Mouse (Mus musculus) megakaryocyte, embryonic 14.5 days (primary cell): Measurements from ENCODE around the gene Ift81. TPM values are rescaled to one million over a fixed set of nuclear protein-coding genes. Genes with fewer than 3 reads are reported as not detected.

ENCODE experiments used
- H3K27me3 ChIP-seq: replicated peaks from 2 replicates; pipeline ENCODE3; 2012; ENCODE audit warnings: inconsistent platforms
- H3K36me3 ChIP-seq: replicated peaks from 2 replicates; pipeline ENCODE3; 2012; ENCODE audit warnings: low read length, inconsistent platforms, mixed read lengths
- H3K4me1 ChIP-seq: 2 replicates; pipeline ENCODE4 v1.6.1; 2012; ENCODE audit warnings: inconsistent platforms
- H3K4me3 ChIP-seq: replicated peaks from 2 replicates; pipeline ENCODE3; 2012; ENCODE audit warnings: moderate library complexity, mild to moderate bottlenecking, inconsistent platforms
- H3K9me3 ChIP-seq: 2 replicates; pipeline ENCODE4 v1.6.1; 2012; ENCODE audit warnings: inconsistent platforms
- FLI1 ChIP-seq: IDR thresholded peaks from 2 replicates; pipeline ENCODE4 v1.6.1; 2012; ENCODE audit warnings: low read length, inconsistent platforms, mixed read lengths
- GATA1 ChIP-seq: IDR thresholded peaks from 3 replicates; pipeline ENCODE4 v1.6.1; 2012; ENCODE audit warnings: mixed read lengths, low read length, inconsistent platforms, borderline replicate concordance
- polyA plus RNA-seq: library from polyadenylated mRNA; stranded (reverse); fragments of >175 nt; gene quantifications from 2 replicates; pipeline ENCODE4 v1.2.3, GENCODE M21; 2012; ENCODE audit warnings: low replicate concordance; ENCODE audit not compliant: insufficient read depth

The Ift81 gene
- polyA plus RNA-seq, 1 experiment, result not detected

DNA sequence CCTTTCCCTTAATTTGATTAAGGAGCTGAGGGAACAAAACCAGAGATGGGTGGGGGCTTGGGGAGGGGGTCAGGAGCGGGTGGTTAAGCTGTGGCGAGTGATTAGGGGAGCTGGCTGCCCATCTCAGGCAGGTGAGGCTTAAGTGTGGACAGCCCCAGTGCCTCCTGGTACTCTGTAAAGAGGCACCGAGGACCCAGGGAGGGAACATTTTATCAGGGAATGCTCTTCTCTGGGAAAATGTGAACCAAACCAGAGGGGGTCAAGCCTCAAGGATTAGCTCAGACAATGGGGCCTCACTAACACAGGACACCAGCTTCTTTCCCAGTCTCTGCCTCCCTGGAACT is 93.2 kb downstream of the Ift81 start:
- Histone ChIP-seq H3K27me3 (peaks cover 73% of the 10 kb centered on the region), H3K36me3 (no peaks in the 10 kb centered on the region), H3K9me3 (no peaks in the 10 kb centered on the region), H3K4me3 (no peak overlapping the region), H3K4me1 (peaks cover 3% of the 10 kb centered on the region)
- TF ChIP-seq FLI1, result no peak
- TF ChIP-seq GATA1, result no peak

- TF ChIP-seq GATA1 (no peak), FLI1 (no peak)
- H3K4me3 ChIP-seq, result no peak overlapping the region
- H3K9me3 ChIP-seq, result no peaks in the 10 kb centered on the region
- peaks cover 4% of the 10 kb centered on the region for H3K4me1 ChIP-seq
- H3K27me3 ChIP-seq, result peaks cover 72% of the 10 kb centered on the region
- no peaks in the 10 kb centered on the region for H3K36me3 ChIP-seq
Measured at GRCm38 (mm10) chr5:122520254-122521129, 93.8 kb downstream of the Ift81 start.

- Histone ChIP-seq H3K4me1 (peaks cover 7% of the 10 kb centered on the region), H3K27me3 (peaks cover 67% of the 10 kb centered on the region), H3K9me3 (no peaks in the 10 kb centered on the region), H3K4me3 (no peak overlapping the region), H3K36me3 (no peaks in the 10 kb centered on the region)
- no peak for TF ChIP-seq FLI1
- TF ChIP-seq GATA1, result no peak
Measured at GRCm38 (mm10) chr5:122519043-122519660, 95.2 kb downstream of the Ift81 start.

- Histone ChIP-seq H3K4me1 (peaks cover 9% of the 10 kb centered on the region), H3K4me3 (no peak overlapping the region), H3K36me3 (no peaks in the 10 kb centered on the region), H3K27me3 (peaks cover 64% of the 10 kb centered on the region), H3K9me3 (0 out of 2 replicates have a peak, but pooled peaks cover 3% of the 10 kb centered on the region)
- TF ChIP-seq GATA1, result no peak
- no peak for TF ChIP-seq FLI1
Measured at GRCm38 (mm10) chr5:122518247-122518646, 96.1 kb downstream of the Ift81 start.

DNA sequence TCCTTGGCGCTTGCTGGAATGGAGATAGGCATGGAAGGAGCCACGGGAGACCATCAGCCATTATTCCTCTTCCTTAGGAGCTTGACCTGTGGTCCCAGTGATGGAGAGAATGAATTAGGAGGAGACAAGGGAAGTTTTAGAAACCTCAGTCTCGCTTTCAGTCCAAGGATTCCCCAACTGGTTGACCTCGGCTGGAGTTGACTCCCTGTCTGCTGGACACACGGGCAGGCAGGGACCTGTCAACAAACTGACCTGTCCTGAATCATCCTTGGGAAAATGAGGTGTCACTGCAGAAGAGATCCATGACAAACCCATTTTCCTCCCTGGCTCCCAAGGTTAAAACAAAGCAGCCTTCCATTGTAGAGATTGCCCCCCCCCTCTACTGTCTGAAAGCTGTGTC is 97.4 kb downstream of the Ift81 start:
- H3K4me1 ChIP-seq, result peaks cover 9% of the 10 kb centered on the region
- H3K9me3 ChIP-seq, result 0 out of 2 replicates have a peak, but pooled peaks cover 3% of the 10 kb centered on the region
- H3K36me3 ChIP-seq, result no peaks in the 10 kb centered on the region
- H3K4me3 ChIP-seq, result no peak overlapping the region
- TF ChIP-seq GATA1 (no peak), FLI1 (no peak)
- peaks cover 67% of the 10 kb centered on the region for H3K27me3 ChIP-seq

DNA sequence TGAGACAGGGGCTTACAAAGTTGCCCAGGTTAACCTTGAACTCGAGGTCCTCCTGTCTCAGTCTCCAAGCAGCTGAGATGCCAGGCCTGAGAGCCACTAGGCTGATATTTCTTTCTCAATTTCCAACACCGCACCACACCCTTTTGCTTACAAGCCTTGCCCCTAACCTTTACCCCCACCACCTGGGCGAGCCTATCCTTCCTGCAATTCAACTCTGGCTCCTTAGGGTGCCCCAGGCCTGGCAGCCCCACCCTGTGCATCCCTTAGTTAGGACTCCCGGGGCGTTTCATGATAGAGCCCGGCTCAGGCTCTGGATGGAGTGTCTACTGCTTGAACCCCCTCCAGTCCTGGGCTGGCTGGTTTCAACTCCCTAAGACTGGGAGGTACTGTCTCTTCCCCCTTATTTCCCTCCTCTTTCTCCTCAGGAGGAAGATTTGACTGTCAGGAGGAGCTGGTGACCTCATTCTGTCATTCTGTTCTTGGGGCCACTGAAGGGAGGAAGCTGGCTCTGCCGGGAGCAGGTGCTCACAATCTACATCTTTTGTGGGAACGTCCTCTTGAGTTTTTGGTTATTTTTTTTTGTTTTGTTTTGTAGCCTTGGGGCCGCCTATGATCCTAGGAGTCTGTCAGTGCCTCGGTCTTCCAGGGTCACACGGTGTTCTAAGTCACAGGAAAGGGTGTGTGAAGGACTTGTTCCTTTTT is 98.1 kb downstream of the Ift81 start:
- Histone ChIP-seq H3K9me3 (0 out of 2 replicates have a peak, but pooled peaks cover 3% of the 10 kb centered on the region), H3K4me3 (no peak overlapping the region), H3K36me3 (no peaks in the 10 kb centered on the region), H3K4me1 (peaks cover 15% of the 10 kb centered on the region), H3K27me3 (peaks cover 73% of the 10 kb centered on the region)
- TF ChIP-seq GATA1 (no peak), FLI1 (no peak)

- no peak for TF ChIP-seq GATA1
- Histone ChIP-seq H3K4me3 (no peak overlapping the region), H3K27me3 (peaks cover 68% of the 10 kb centered on the region), H3K4me1 (peaks cover 19% of the 10 kb centered on the region), H3K36me3 (no peaks in the 10 kb centered on the region), H3K9me3 (0 out of 2 replicates have a peak, but pooled peaks cover 3% of the 10 kb centered on the region)
Measured at GRCm38 (mm10) chr5:122514127-122514521, 100.2 kb downstream of the Ift81 start.

DNA sequence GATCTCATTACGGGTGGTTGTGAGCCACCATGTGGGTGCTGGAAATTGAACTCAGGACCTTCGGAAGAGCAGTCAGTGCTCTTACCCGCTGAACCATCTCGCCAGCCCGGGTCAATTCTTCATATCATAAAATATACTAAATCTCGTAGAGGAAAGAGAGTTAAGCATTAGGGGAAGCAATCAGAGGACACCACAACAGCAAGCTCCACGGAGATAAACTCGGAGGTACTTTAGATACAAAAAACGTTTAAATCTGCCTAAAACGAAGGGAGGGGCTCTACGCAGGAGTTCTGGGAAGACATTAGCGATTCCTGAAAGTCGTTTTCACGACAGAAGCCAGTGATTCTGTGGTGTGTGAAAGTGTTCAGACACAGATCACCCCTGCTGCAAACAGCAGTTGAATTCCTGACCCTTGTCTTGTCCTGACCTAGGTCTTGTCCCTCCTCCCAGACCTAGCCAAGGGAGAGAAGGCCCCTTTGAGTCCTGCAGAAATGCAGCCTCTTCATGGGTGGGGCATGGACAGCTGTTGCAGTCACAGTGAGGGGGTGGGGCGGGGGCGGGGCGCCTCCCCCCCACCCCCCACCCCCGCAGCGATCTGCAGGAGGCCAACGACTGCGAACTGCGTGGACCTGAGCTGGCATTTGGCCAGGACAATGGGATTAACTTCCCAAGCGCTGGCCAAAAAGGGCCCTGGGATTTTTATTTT is 100.7 kb downstream of the Ift81 start:
- TF ChIP-seq GATA1 (no peak), FLI1 (no peak)
- Histone ChIP-seq H3K9me3 (0 out of 2 replicates have a peak, but pooled peaks cover 3% of the 10 kb centered on the region), H3K4me1 (peaks cover 19% of the 10 kb centered on the region), H3K27me3 (peaks cover 68% of the 10 kb centered on the region), H3K4me3 (no peak overlapping the region), H3K36me3 (no peaks in the 10 kb centered on the region)

GRCm38 (mm10) chr5:122512011-122512410 is 102.3 kb downstream of the Ift81 start:
- Histone ChIP-seq H3K4me1 (peaks cover 19% of the 10 kb centered on the region), H3K9me3 (peaks cover 7% of the 10 kb centered on the region; the same call in 1 of the 2 replicates), H3K36me3 (no peaks in the 10 kb centered on the region), H3K4me3 (no peak overlapping the region), H3K27me3 (peaks cover 52% of the 10 kb centered on the region)
- TF ChIP-seq GATA1 (no peak), FLI1 (no peak)

DNA sequence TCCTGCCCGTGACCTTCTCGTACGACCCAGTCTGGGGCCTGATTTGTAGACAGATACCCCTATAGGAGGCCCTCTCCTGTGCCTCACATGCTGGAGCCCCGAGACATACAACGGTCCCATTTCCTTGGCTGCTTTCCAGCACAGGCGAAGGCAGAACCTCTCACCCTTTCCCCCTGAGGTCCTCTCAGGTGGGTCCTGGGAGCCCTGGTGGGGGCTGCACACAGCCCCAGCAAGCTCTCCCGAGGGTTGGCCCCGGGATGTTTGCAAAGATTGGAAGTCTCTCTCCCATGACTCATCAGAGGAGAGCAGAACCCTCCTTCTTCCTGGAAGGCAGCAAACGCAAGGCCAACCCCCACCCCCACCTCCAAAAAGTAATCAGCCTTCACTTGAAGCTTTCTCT is 102.9 kb downstream of the Ift81 start:
- Histone ChIP-seq H3K27me3 (peaks cover 47% of the 10 kb centered on the region), H3K4me3 (no peak overlapping the region), H3K4me1 (peaks cover 19% of the 10 kb centered on the region), H3K9me3 (peaks cover 10% of the 10 kb centered on the region), H3K36me3 (no peaks in the 10 kb centered on the region)
- TF ChIP-seq GATA1 (no peak), FLI1 (no peak)
